Mouse (Mus musculus) embryonic fibroblast, embryonic 13.5 days (primary cell): Measurements from ENCODE around the gene Aggf1. TPM values are rescaled to one million over a fixed set of nuclear protein-coding genes. Genes with fewer than 3 reads are reported as not detected.
"Not testable (repeated sequence)": the region's sequence is repeated elsewhere in the genome, so short reads cannot be mapped to it uniquely, and the experiment has no call there.

Source experiments
- H3K27ac ChIP-seq: 2 replicates; pipeline ENCODE4 v1.5.1; 2012; ENCODE audit warnings: low read length, control low read depth, inconsistent platforms; ENCODE audit not compliant: insufficient read depth
- H3K4me1 ChIP-seq: 2 replicates; pipeline ENCODE4 v1.6.1; 2011; ENCODE audit warnings: low read length; ENCODE audit not compliant: control insufficient read depth, insufficient read depth
- H3K4me3 ChIP-seq: 2 replicates; pipeline ENCODE4 v1.5.1; 2011; ENCODE audit warnings: mild to moderate bottlenecking, control low read depth, low read length; ENCODE audit not compliant: insufficient read depth
- CTCF ChIP-seq: IDR thresholded peaks from 2 replicates; pipeline ENCODE4 v1.5.1; 2011; ENCODE audit warnings: mild to moderate bottlenecking, control low read depth, low read length, moderate library complexity, borderline replicate concordance; ENCODE audit not compliant: insufficient read depth
- POLR2A ChIP-seq: IDR thresholded peaks from 2 replicates; pipeline ENCODE4 v1.6.1; 2011; ENCODE audit warnings: low read depth, mild to moderate bottlenecking, control low read depth, low read length, moderate library complexity
- polyA plus RNA-seq: library from polyadenylated mRNA; stranded (reverse); fragments of >200 nt; gene quantifications from 2 replicates; pipeline ENCODE4 v1.2.4, GENCODE M21; 2011; ENCODE audit warnings: low read depth; ENCODE audit not compliant: missing spikeins, insufficient read length

Aggf1 gene
- polyA plus RNA-seq, 1 experiment = 24.1 TPM

- TF ChIP-seq POLR2A (no peak), CTCF (no peak)
- no peak overlapping the region for H3K4me3 ChIP-seq
- H3K27ac ChIP-seq = no peak overlapping the region
- no peaks in the 10 kb centered on the region for H3K4me1 ChIP-seq
Observed at GRCm38 (mm10) chr13:95378696-95379095, 3.5 kb upstream of the Aggf1 start.

DNA sequence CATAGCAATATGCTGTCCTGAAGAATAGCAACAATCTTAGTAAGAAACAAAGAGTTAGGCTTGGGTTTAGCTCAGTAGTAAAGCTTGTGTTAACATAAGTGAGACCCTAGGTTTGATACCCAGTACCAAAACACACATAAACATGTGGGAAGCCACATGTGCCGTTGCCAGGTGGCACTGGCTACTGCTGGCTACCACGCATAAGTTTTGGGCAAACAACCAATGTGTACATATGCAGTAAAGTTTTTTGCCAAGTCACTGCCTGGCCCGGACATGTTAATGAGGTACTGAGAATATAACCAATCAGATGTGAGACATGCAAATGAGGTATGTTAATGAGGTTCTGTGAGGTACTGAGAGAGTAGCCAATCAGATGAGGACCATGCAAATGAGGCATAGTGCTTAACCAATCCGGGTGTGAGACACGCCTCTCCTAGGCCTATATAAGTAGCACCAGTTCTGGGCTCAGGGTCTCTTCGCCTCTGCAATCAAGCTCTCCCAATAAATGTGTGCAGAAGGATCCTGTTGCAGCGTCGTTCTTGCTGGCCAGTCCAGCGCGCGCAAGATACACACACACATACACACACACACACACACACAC, 1.6 kb upstream of the Aggf1 start:
- H3K4me3 ChIP-seq, H3K4me1 ChIP-seq, H3K27ac ChIP-seq: not testable (repeated sequence)

- H3K4me1 ChIP-seq = peaks cover 3% of the 10 kb centered on the region; the same call in 1 of the 2 replicates
- peak overlapping the region; percentile 45; the same call in 1 of the 2 replicates for H3K27ac ChIP-seq
- TF ChIP-seq POLR2A = no peak
- TF ChIP-seq CTCF = no peak
- peak overlapping the region; percentile 42 for H3K4me3 ChIP-seq
Observed at GRCm38 (mm10) chr13:95375554-95375914, 382 bp upstream of the Aggf1 start.

- Histone ChIP-seq H3K4me1 (no peaks in the 10 kb centered on the region), H3K27ac (no peak overlapping the region), H3K4me3 (no peak overlapping the region)
- TF ChIP-seq POLR2A = no peak
- TF ChIP-seq CTCF = no peak
Observed at GRCm38 (mm10) chr13:95366356-95366755, 8.8 kb downstream of the Aggf1 start.

DNA sequence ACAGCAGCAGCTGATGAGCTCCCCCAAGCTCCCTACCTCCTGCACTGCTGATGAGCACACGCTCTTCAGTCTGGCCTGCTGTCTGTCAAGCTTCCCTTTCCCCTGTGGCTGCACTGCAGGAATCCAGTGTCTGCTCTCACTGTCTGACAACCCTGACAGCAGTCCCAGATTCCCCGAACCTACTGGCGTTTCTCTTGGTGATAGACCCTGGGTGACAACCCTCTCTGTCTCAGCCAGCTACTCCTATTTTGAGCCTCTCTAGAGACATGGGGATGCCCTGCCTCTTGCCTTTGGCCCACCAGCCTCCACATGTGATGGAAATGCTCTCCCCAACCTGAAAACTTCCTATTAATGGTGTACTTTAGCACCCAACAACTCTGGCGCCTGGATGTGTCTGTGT, 11.7 kb downstream of the Aggf1 start:
- Histone ChIP-seq H3K4me3 (no peak overlapping the region), H3K4me1 (no peaks in the 10 kb centered on the region), H3K27ac (no peak overlapping the region)
- TF ChIP-seq POLR2A = no peak
- no peak for TF ChIP-seq CTCF

DNA sequence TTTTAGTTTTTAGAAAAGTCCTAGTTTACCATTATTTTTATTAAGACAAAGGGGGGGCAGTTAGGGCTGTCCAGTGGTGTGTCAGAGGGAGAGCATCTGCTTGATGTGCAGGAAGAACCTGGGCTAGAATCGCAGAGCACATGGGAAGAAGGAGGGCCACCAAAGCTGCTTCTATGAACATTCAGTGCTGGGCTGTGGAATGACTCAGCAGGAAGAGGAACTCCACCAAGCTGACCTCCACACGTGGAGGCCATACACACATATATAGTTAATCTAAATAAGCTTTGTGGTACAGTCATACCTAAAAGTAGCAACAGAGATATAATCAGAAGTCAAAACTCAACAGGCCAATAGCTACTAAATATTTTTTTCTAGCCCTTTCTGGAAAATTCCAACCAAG, 16.9 kb downstream of the Aggf1 start:
- H3K27ac ChIP-seq = no peak overlapping the region
- no peak overlapping the region for H3K4me3 ChIP-seq
- no peak for TF ChIP-seq POLR2A
- H3K4me1 ChIP-seq = no peaks in the 10 kb centered on the region

GRCm38 (mm10) chr13:95348476-95348875, 26.7 kb downstream of the Aggf1 start:
- no peak overlapping the region for H3K4me3 ChIP-seq
- H3K4me1 ChIP-seq = no peaks in the 10 kb centered on the region
- no peak for TF ChIP-seq POLR2A
- TF ChIP-seq CTCF = no peak
- H3K27ac ChIP-seq = no peak overlapping the region

DNA sequence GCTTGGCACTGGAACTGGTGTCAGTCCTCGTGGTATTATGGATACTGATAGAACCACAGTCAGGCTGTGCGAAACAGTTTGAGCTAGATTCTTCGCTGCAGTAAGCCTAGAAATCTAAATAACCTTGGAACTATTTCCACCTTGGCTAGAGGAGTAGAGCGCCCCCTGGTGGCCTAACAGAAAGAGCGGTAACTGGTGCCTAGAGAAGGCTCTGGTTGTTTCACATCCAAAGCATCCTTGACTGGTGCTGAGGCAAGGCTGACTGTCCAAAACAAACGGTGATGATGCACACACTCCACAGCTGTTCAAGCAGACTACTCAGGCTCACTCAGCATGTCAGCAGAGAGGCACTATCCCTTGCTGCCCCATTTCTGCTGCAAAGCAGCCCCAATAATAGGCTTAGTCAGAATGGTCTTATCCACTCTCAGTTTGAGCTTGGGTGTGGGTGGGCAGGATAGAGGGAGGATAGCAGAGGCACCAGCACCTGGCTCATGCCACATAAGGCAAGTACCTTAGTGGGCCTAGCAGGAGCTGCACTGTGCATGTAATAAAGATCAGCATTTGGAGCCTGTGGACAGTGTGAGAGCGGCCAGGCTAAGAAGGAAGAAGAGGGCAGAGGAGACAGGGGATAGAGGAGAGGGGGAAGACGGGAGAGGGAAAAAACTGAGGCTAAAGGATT, 28.0 kb downstream of the Aggf1 start:
- Histone ChIP-seq H3K4me1 (no peaks in the 10 kb centered on the region), H3K4me3 (no peak overlapping the region), H3K27ac (no peak overlapping the region)
- no peak for TF ChIP-seq POLR2A
- 0 out of 2 replicates have a peak, but pooled peaks have one; percentile 17 for TF ChIP-seq CTCF

DNA sequence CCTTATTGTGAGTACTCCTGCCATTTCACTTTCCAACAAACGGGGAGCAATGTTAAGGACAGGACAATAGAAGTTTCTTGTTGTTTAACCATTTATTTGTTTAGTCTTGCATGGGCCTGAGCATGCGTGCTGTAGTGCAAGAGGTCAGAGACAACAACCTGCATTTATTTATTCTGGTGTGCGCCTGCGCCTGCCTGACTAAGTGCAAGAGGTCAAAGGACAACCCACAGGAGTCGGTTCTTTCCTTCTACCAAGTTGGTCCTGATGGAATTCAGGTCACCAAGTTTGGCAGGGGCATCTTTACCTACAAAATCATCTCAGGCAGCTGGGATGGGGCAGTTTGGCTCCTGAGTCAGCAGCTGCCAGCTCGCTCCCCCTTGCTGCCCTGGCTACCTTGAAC, 29.3 kb downstream of the Aggf1 start:
- H3K27ac ChIP-seq = no peak overlapping the region
- no peaks in the 10 kb centered on the region for H3K4me1 ChIP-seq
- TF ChIP-seq CTCF (no peak), POLR2A (no peak)
- H3K4me3 ChIP-seq = no peak overlapping the region

- Histone ChIP-seq H3K27ac (no peak overlapping the region), H3K4me1 (no peaks in the 10 kb centered on the region), H3K4me3 (no peak overlapping the region)
- no peak for TF ChIP-seq CTCF
- TF ChIP-seq POLR2A = no peak
Observed at GRCm38 (mm10) chr13:95343470-95343869, 31.7 kb downstream of the Aggf1 start.
